Mouse (Mus musculus) adrenal gland, postnatal 36 days (tissue): ENCODE data around the gene Prkca. TPM values are rescaled to one million over a fixed set of nuclear protein-coding genes. Genes with fewer than 3 reads are reported as not detected.
"Not testable (repeated sequence)": the region's sequence is repeated elsewhere in the genome, so short reads cannot be mapped to it uniquely, and the experiment has no call there.

Experiments
- DNase-seq, 2 experiments: peaks; one replicate each; pipeline ENCODE4 v3.0.0; 2021; ENCODE audit warnings: mixed read lengths in 1 of 2
- total RNA-seq, 2 experiments: library from RNA; stranded (reverse); gene quantifications; 2 replicates each; pipeline ENCODE4 v1.2.3; 2021

Prkca gene
- total RNA-seq, 2 experiments from 2014 or later = 8.0 to 12.7 TPM

DNA sequence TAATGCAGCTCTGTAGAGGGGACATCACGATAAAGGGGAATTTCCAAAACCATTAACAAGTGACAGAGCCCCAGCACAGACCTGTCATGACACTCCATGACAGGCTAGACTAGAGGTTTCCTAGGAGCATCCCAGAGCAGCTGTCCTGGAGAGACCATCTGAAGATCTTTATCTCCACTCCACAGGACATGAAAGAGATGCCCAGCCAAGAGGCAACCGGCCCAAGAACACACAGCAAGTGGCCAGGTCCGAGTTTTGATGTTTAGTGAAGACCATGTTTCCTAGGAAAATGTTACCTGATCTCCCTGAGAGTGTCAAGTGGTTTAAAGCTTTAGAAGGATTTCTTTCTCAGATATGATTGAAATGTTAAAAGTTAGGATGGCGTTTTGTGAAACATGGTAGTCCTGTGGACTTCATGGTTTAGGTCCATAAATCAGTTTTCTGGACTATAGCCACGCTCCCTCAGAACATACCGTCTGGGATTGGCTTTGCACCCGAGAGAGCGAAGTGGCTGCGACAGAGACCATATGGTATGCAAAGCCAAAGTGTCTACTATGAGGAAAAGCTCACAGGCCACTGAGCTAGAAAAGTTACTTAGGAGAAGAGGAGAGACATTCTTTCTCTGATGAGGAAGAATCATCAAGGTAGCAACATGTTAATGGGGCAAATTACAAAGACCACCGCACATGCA lies 226.2 kb downstream of the Prkca start:
- DNase-seq = no peak

DNA sequence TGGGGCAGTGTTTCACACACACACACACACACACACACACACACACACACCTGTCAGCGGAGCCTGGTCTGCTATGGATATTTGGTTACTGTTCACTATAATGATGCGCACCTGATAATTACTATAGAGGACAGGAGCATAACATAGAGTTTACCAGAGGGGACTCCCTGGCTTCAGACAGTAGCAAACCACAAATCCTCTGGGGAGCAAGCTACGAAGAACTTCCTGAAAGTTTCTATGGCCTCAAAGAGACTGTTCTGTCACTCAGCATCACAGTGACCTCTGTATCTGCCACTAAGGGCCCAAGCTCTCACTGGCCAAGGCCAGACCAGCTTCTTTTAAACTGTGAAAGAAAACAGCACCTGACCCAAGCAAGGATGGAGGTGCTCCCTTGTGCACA lies 229.6 kb downstream of the Prkca start:
- no peak for DNase-seq

DNA sequence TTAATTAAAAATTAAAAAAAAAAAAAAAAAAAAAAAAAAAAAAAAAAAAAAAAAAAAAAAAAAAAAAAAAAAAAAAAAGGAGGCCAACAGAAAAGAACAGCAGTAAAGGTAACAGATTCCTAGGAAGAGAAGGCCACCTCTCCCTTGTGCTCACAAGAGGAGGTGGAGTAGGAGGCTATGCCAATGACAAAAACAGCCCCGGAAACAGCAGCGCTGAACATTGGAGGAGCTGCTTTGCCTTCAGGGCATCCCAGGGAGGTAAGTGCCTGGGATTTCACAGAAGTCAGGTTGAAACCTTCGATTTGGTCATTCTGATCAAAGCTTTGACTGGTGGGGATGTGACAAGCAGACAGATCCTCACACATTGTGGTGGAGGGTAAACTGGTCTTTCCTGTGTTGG lies 231.3 kb downstream of the Prkca start:
- no peak for DNase-seq

DNA sequence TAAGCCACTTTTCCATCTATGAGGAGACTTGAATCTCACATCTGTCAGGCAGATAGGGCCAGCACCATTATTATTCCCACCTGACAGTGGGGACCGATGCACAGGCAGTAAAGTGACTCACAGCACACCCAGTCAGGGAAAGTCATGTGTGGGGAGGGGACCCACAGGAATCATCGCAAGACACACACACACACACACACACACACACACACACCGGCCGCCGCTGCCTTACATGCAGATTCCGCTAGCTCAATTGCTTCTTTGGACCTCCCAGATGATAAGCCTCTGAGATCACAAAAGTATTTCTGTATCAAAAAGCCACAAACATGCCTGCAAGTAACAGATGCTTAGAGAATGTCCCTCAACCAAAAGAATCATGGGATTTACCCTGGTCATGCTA lies 239.6 kb downstream of the Prkca start:
- no peak for DNase-seq

DNA sequence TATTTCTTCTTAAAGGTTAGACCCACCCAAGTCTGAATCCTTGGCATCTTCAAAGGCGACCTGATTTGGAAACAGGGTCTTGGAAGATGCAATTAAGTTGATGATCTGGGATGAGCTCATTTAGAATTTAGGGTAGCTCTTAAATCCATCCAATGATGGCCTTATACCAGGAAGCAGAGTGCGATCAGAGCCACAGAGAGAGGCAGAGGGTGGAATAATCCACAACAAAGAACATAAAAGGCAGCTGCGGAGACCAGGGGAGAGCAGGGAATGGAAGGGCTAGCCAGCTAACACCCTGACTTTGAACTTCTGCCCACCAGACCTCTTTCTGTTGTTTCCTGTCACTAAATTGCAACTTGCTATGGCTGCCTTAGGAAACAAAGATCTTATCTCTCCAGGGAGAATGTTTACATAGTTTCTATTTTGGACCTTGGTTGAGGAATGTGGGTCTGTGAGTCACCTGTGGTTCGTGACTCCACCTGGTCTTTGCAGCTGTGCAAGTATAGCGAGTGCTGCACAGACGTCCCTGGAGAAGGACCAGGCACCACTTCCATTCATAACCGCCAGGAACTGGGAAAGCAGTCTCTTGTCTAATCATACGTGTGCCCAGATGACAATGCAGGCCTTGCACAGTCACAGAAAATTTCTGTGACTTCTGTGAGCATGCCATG lies 242.3 kb downstream of the Prkca start:
- no peak for DNase-seq

DNA sequence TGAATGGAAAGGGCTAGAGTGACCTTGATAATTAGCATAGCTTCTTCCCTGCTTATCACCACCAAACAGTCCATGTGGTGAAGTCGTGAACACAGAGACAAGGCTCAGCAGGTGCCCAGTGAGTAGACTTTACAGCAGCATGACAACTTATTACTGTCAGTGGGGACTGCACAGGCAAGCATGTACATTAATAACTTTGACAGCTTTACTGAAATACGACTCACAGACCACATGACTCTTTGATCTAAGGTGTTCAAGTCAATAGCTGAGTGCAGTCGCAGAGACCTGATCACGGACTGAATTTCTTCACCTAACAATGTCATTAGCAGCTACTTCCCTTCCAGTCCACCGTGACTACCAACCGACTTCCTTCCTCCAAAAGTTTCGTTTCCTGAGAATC lies 245.4 kb downstream of the Prkca start:
- DNase-seq = no peak

DNA sequence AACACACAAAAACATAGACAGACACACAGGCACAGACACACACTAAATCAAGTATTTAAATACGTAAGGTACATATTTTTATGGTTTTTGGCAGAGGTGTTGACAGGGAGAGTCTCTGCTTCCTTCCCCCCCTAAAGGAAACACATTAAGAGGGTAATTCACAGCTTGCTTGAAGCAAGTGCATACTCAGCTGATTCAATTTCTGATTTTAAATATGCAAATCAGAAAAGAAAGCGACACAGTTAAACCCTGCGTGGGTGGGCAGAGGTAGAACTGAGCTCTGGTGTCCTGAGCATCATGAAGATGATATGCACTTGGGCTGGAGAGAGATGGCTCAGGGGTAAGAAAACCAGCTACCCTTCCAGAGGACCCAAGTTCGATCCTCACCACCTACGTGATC lies 248.9 kb downstream of the Prkca start:
- DNase-seq = no peak

DNA sequence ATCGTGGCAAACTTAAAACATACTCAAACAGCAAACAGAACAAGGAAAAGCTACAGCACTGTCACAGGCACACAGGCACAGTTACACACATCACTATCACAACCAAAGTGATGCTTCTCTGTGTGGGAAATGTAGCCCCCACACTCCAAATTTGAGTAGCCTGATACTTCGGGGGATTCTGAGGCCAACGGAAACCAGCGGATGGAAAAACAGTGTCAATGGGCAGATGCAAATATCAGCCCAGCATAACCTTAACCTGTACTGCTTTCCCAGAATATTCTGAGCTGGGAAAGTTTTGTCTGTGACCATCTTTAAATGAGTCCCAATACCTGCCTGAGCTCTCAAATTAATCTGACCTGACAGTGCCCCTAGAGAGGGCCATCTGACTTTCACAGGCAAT lies 250.5 kb downstream of the Prkca start:
- DNase-seq = no peak

DNA sequence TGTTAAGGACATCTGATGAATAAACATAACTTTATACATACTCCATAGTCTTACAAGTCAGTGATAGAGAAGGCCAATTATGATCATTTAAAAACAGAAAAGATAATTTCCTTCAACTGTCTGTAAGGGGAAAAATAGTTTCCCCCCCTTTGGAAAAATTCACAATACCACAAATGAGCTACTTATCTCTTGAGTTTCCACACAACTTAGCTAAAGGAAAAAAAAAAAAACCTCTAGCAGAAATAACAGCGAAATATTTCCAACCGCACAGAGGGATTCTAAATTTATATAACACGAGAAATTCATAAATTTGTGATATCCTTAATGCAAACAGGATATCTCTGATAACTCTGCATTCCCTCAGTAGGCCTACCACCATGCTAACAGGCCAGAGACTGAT lies 252.5 kb downstream of the Prkca start:
- DNase-seq = no peak

DNA sequence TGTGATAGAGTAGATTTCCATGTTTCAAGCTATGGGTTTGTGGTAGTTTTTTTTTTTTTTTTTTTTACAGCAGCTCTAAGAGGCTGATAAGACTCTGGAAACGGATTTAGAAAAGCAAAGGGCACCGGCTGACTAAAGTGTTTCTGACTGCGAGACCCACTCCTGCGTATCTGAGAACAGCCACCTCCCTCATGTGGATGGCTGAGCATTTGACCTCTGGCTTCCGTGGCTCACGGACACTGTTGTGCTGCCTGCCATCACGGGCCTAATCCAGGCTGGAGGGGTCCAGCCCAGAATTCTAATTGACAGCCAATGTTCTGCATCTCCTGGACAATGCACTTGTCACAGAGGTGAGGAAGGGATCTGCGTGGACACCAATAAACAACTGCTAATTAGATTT lies 253.0 kb downstream of the Prkca start:
- no peak for DNase-seq

DNA sequence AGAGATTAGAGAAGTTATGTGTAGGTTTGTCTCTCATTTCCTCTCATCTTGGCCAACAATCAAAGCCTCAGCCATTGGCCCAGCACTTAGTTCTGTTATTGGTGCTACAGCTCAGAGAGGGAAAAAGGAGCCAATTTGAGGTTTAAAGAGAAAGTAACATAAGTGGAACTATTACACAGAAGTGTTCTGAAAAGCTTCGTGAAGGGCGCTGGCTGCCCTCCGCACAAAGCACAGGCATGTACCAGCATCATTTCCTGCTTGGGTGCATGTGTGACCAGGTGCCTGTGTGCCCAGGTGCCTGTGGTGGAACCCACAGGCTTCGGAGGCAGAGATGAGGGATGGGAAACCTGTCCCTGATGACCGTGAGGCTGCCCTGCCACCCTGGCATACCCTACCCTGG lies 255.7 kb downstream of the Prkca start:
- DNase-seq = no peak

DNA sequence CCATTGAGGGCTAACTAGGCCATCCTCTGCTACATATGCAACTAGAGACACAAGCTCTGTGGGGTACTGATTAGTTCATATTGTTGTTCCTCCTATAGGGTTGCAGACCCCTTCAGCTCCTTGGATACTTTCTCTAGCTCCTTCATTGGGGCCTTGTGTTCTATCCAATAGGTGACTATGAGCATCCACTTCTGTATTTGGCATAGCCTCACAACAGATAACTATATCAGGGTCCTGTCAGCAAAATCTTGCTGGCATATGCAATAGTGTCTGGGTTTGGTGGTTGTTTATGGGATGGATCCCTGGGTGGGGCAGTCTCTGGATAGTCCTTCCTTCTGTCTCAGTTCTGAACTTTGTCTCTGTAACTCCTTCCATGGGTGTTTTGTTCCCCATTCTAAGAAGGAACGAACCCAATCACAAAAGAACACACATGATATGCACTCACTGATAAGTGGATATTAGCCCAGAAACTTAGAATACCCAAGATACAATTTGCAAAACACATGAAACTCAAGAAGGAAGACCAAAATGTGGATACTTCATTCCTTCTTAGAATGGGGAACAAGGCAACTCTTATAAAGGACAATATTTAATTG lies 256.5 kb downstream of the Prkca start:
- DNase-seq = not testable (repeated sequence)

DNA sequence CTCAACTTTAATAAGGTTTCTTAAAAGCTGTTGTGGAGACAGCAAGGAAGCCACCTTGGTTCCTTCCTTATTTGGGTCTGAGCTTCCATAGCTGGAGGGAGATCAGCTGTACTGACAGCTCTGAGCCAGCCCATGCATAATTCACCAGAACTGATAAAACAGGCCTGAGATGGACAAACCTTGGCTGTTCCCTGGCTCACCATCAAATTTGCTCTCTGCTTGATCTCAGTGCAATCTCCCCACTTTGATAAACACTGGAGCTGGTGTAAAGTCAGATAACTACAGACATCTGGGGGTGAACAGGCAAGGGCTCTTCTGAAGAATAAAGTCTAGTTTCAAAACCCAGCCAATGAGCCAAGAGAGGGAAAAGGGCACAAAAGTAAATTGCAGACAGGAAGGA lies 261.1 kb downstream of the Prkca start:
- no peak for DNase-seq

DNA sequence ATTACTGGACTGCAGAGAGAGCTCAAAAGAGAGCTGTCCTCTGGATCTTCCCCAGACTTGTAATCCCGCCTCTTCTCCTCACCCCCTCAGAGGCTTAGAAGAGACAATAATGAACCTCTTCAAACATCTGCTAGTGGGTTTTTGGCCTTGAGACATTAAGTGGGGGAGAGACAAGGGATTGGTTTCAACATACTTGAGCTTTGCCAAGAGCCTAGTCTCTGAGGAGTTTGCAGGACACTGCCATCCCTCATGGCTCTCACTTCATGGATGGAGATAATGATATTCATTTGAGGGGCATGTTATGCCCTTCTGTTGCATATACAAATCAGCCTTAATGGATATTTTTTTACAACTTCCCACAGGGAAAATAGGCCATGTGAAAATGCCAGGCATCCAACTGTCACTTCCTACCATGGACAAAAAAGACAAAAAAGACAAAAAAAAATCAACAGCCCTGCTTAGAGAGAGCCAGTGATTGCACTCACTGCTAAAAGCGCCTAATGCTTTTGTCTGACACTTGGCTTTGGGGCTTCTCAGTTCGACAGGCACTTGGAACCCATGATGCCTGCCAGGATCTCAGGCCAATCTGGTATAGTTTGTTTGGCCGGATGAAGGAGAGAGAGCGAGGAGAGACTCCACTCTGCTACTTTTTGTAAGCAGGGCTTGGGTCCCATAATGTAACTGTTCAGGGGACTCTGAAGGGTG lies 263.6 kb downstream of the Prkca start:
- DNase-seq = no peak

DNA sequence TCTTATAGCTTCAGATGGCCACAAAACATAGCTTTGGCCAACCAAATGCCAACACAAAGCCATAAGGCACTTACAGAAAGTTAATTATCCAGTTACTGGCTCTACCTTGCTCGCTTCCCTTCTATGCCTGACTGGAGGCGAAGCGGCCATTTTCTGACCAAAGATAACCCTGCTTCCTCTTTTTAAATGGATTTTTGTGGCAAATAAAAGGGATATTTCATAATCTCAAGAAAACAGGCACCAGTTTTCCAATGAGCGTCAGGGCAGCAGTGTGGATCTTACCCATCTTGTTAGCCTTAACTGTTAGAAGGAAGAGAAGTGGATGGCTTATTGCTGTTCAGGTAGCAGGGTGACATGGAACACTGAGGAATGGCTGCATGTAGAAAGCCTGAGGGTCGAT lies 264.3 kb downstream of the Prkca start:
- DNase-seq = no peak

DNA sequence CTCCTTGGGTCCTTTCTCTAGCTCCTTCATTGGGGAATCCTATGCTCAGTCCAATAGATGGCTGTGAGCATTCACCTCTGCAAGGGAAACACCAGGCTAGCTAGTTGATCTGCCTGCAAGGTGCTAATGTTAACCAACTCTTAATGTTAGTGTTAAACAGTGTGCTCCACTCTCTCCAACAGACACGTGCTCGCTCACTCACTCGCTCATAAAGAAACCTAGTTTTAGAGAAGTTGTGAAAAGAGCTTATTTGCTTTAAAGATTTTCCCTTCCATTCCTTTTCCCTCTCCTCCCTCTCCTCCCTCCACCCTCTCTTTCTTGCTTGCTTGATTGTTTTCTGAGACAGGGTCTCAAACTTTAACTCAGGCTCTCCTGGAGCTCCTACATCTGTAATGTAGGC lies 266.2 kb downstream of the Prkca start:
- no peak for DNase-seq

DNA sequence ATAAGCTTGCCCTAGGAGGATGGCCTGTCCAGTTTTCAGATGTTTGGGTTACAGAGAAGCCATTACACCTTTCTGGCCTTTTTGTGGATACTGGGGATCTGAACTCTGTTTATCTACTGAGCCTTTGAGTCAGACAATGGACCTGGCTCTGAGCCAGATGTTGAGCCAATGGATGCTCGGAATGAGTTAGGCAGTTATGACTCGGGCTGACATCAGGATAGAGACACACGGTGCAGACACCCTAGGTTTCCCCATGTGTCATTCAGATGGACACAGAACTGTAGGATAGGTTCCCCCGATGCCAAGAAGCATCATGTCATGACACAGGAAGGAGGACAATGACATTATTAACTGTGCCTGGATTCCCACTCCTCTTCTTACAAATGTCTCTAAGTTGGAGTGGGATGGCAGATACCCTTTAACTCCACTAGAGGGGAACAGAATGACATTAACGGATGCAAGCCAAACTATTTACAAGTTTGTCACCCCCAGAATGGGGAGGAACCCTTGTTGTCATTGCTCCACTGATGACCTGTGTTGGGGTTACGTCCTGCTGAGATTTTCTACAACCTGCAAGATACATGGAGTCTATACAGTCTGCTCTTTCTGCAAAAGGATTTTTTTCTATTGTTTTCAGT lies 271.0 kb downstream of the Prkca start:
- peak; percentile 10 to 56 for DNase-seq

DNA sequence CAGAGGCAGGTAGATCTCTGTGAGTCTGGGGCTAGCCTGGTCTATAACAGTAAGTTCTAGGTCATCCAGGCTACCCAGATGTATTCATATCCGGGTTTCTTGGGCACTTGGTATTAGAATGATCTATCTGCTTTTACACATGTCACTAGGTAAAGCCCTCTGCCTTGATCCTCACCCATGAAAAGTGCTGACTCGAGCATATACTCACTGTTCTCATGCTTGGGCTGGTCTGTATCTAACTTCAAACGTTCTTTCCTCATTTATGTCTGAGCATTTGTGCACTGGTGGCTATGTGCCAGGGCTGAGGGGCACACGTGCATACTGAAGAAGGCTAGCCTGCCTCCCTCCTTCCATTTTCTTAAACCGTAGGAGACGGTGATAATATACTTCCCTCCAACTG lies 272.5 kb downstream of the Prkca start:
- DNase-seq = no peak

DNA sequence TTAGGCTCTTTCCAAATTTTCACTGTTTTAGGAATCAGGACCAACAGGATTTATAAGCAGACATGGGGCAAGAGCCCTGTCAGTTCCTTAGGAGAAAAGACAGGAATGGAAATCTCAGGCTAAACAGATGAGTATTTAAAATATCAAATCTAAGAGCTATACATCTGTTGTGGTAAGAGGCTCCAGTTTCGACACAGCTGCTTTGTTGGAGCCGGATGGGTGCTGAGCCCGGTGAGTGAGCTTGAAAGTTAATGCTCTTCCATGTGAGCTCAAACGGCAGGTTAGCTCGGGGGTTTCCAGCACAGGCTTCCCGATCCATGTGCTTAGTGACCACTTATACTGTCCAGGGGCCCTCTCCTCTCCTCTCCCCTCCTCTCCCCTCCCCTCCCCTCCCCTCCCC lies 273.7 kb downstream of the Prkca start:
- no peak for DNase-seq

DNA sequence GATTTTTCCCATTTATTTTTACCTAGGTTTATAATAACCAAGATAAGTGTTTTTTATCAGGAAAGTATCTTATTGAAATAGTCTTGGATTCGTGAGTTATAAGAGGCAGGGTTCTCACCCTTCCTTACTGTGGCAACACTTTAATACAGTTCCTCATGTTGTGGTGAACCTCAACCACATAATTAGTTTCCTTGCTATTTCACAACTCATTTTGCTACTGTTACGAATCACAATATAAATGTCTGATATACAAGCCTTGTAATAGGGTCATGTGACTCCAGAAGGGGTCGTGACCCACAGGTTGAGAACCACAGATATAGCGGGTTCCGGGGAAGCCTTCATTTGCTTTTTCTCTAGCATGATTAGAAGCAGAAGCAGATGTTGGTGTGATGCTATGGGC lies 275.3 kb downstream of the Prkca start:
- DNase-seq = no peak

DNA sequence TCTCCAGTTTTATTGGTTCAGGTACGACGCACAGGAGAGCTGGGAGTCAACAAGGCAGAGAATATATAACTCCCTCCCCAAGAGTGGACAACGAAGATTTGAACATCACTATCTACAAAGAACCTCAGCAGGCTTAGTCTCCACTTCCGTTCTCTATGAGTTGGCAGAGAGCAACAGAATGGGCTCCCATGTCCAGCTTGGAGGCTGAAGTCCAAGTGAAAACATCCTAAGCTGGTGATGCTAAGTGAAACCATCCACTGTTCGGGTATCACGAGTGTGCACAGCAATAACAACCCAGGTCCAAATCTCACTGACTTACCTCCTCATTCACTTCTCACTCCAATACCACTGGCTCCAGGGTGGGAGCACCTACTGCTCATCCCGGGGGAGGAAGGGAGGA lies 276.6 kb downstream of the Prkca start:
- no peak for DNase-seq

DNA sequence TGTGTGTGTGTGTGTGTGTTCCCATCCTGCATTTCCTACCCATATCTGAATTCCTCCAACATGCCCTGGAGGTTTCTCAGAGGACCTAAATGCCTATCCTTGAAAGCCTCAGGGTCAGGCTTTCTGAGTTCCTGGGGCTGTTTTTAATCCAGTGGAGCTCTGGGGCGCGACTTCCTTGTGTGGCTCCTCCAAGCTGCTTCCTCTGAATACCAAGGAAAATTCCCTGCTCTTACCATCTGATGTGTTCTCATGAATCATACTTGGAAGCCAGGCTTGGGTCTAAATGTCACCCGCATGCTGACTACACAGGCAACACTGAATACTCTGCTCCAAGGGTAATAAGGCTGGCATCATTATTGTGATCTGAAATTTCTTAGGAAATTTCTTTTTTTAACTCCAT lies 279.3 kb downstream of the Prkca start:
- no peak for DNase-seq

DNA sequence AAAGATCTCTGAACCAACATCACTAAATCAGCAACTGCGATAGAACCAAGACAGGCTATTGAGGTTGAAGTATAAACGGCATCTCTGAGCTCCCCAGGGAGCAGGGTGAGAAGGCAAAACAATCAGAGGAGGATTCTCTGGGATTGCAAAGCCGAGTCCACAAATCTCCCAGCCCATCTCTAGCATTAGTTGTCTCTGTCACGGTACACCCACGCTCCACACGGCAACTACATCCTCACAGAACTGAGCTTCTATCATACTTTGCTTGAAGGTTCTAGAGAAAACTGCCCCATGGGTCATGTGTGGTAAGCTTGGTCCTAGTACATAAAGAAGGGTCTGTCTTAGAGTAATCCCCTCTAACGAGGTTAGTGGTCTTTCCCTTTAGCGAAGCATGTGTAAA lies 280.6 kb downstream of the Prkca start:
- no peak for DNase-seq
